Mouse (Mus musculus): ENCODE results near the gene Orm2. TPM values are rescaled to one million over a fixed set of nuclear protein-coding genes. Genes with fewer than 3 reads are reported as not detected.
A peak's percentile ranks its signal among the peaks of the same experiment; 100 is the strongest.

Gene Orm2
- 1 to 10 TPM in 1 of 4 experiments, not detected in 3; 1.3 TPM for total RNA-seq (2022)

DNA sequence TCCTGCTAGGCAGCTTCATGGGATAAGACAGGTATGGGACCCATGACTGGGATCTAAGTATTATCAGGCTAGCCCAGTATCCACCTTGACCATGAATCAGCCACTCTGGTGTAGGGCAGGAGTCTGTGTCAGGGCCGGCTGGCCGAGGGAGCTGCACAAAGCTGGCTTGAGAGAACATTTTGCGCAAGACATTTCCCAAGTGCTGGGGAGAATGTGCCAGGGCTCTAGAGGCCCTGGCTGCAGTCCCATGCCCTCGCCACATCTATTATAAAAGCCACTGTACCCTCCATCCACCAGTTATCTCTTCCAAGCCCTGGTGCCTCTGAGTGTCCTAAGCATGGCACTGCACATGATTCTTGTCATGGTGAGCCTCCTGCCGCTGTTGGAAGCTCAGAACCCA lies at the start of gene Orm2:
Orm2 (plus strand) TSS at position 300 of the 400 bp plus-strand sequence.
- DNase-seq (ENCODE audit: low spot score in 2 of 2), result no peak

DNA sequence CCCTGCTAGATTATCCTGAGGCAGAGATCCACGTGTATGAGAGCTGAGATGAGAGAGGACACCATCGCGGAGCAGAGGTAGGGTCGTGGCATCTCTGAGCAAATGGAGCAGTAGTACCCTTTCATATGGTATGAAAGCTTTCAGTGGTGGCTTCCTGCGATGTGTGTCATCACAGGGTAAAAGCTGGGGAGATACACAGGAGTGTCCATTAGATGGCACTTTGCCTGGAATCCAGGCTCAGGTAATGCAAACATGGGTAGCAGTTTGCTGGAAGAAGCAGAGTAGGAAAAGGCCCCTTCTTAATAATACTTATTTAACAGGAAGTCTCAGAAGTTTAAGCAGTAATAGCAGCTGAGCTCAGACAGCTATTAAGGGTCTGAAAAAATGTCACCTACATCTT lies 48.2 kb upstream of the Orm2 start:
- DNase-seq (ENCODE audit: low spot score in 2 of 2), result no peak

DNA sequence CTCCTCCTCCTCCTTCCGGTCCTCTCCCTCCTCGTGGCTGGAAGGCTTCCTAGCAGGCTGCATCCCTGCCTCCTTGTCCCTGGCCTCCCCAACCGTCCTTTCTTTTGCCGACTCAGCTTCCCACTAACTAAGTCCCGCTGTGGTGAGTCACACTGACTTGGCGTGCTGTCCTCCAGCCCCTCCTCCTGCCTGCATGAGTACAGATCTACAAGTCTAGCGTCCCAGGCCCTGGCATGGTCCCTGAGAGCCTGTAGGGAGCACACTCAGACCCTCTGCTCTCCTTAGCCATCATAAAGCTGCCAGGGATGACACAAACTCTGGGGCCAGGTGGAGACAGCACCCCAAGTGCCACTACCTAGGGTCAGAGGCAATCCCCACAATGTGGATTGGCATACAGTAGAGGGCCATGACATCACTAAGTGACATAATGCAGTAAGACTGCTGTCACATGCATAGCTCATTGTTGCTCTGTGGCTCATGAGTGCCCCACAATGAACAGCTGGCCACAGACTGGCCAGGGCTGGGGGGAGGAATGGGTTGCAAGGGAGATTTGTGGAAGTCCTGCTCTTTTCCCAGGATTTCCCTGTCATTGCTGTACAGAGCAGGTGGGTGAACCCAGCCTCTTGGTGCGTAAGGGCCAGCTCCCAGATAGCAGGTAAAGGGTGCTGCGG lies 46.0 kb upstream of the Orm2 start:
- DNase-seq (ENCODE audit: low spot score in 2 of 2), result peak; percentile 29 to 42

DNA sequence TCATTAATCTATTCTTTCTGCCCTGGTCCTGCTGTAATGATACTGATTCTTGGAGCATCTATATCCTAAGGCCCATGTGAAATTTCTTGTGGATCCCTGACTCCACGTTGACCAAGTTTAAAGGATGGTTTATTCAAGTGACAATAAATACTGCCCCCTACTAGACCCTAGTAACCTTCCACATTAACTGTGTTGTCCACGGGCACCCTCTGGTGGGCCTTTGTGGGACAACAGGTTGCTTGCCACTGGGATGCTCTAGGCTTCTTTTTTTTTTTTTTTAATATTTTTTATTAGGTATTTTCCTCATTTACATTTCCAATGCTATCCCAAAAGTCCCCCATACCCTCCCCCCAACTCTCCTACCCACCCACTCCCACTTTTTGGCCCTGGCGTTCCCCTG lies 42.7 kb upstream of the Orm2 start:
- peak in 1 of 2 experiments; percentile 44 for DNase-seq (ENCODE audit: low spot score in 2 of 2)

DNA sequence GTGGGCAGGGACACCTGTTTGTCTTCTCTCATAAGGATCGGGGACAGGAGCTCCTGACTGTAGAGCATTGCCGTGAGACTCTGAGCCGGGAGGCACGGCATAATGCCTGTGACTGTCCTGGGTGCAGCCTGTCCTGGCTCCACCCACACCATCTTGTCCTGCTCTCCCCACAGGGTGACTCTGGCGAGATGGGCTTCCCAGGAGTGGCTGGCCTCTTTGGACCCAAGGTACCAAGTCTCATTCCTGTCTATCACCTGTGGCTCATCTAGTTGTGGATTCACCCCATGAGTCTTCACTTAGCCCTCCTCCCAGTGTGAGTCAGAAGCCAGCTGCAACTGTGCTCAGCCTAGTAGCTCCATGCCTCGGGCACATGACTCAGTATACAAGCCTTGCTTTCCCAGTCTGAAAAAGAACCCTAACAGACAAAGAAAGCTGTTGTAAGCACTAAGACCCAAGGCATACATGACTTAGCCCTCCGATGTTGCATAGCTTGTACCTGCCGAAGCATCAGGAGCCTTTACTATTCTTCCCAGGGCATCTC lies 38.9 kb upstream of the Orm2 start:
- DNase-seq (ENCODE audit: low spot score in 2 of 2), result no peak

DNA sequence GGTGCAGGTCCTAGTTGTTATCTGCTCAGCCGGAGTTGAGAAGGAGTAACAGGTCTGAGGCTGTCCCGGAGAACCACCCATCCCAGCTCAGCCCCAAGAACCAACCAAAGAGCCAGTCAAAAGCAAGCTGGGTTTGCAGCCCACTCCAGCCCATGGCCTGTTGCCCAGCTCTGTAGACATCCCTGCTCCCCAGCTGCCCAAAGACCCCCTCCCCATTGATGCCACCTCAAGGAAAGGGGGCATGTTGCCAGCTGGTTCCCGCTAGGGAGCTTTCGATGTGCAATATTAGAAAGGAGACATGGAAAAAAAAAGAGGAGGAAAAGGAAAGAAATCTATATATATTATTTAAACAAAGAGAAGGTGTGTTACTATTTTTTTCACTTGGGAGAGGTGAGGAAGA lies 28.8 kb upstream of the Orm2 start:
- no peak for DNase-seq (ENCODE audit: low spot score in 2 of 2)

DNA sequence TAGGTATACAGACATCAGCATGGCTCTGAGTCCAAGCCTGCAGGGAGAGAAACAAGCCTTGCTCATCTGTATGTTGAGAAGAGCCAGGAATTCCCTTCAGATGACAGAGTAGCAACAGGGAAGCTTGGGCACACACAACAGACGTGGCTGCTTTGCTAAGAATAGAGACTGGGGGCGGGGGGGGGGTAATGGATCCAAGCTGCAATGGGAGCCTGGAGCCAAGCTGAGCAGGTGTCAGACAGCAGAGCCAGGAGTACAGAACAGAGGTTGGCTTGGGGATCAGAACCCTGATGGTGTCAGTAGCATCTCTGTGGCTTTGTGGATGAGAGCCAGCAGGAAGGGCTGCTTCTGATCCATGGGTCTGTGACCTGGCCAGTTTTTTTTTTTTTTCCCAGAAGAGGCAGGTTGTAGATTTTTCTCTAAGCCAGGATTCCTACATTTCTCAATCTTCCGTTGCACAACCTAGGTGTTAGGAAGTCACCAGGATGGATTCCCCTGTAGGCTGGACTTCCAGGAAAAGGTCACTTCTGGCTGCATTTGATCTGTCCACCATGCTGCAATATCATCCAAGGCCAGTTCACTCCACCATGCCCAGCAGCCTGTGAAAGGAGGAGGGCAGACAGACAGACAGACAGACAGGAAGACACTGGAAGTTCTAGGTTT lies 23.7 kb upstream of the Orm2 start:
- no peak for DNase-seq (ENCODE audit: low spot score in 2 of 2)

DNA sequence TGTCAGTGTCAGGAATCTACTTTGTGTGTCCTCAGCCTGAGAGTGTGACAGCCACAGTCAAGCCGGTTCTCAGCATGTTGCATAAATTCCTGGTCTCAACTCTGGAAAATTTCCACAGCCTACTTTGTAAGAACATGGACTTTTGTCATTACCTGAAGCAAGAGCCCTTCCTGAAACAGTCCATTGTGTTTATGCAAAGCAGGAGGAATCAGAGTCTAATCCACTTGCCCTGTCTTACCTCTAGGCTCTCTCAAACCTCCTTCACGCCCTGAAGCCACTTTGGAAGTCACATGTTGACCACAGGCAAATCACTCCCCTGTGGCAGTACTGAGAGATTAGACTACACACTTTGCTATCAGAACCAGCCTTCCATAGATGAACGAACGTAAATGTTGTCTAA lies 19.8 kb upstream of the Orm2 start:
- DNase-seq (ENCODE audit: low spot score in 2 of 2), result no peak

DNA sequence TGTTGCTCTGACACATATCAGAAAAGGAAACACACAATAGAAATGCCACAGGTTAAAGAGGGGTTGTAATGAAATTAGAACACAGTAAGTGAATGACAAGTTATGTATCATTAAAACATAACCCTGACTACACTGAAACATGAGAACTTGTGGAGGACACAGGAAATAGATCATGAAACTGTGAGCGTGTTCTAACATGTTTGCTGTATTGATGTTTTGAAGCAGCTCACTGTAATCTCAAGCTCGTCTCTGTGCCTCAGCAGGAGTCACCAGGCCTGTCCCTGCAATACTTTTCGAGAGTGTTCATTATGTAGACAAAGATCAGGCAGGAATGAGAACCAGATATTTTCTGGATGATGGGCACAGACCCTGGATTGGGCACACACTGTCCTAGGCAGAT lies 18.6 kb upstream of the Orm2 start:
- no peak for DNase-seq (ENCODE audit: low spot score in 2 of 2)

DNA sequence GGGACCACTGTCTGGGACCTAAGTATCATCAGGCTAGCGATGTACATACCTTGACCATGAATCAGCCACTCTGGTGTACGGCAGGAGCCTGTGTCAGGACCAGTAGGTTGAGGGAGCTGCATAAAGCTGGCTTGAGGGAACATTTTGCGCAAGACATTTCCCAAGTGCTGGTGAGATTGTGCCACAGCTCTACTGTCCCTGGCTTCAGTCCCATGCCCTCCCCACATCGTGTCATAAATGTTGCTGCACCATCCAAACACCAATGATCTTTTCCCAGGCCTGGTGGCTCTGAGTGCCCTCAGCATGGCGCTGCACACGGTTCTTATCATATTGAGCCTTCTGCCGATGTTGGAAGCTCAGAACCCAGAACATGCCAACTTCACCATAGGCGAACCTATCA lies 18.0 kb upstream of the Orm2 start, which contains the start of gene Orm1:
Orm1 (plus strand) TSS at position 266 of the 400 bp plus-strand sequence.
- no peak for DNase-seq (ENCODE audit: low spot score in 2 of 2)

DNA sequence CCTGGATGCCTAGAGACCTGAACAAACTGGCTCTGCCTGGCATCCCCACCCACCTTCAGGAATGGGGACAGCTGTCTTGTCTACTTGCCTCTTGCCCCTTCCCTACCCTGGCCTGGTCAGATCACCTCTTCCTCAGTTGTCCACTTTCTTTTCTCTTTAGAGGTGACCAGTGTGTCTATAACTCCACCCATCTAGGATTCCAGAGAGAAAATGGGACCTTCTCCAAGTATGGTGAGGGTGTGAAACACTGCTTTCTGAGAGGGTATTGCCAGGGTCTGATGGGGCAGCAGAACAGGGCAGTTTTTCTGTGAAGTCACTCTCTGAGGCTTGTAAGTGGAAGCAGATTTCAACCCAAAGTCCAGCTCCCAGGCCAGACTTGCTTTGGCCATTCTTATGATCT lies 17.0 kb upstream of the Orm2 start:
- no peak for DNase-seq (ENCODE audit: low spot score in 2 of 2)

DNA sequence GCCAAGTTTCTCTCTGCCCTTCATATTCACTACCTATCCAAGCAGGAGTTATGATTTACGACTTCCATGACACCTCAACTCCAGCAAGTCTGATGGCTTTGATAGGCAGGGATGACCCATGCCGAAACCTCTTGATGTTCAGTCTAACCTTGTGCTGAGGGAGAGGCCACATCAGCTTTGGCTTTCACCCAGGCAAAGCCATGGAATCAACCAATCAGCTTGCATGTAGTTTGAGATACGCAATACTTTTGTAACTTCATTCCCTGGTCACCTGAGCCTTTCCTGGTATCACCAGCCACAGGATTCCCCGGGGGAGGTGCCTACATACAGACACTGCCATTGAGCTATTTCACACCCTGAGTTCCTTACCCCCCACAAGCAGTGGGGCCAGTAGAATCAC lies 15.6 kb upstream of the Orm2 start:
- no peak for DNase-seq (ENCODE audit: low spot score in 2 of 2)

DNA sequence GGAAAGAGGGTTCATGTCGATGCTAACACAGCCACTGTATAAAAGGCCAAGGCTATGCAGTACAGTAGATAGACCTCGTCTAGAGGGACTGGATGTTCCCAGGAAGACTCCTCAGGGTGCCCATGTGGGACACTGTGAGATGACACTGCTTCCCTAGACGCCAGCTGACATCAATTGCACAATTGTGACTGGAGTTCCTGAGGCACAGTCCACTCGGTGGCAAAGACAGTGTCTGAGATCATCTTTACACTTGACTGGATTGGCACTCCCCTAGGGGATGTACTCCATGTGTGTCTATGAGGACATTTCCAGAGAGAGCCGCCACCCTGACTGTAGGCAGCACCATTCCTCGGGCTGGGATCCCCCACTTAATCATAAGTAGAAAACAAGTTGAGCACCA lies 13.7 kb upstream of the Orm2 start:
- DNase-seq (ENCODE audit: low spot score in 2 of 2), result no peak

DNA sequence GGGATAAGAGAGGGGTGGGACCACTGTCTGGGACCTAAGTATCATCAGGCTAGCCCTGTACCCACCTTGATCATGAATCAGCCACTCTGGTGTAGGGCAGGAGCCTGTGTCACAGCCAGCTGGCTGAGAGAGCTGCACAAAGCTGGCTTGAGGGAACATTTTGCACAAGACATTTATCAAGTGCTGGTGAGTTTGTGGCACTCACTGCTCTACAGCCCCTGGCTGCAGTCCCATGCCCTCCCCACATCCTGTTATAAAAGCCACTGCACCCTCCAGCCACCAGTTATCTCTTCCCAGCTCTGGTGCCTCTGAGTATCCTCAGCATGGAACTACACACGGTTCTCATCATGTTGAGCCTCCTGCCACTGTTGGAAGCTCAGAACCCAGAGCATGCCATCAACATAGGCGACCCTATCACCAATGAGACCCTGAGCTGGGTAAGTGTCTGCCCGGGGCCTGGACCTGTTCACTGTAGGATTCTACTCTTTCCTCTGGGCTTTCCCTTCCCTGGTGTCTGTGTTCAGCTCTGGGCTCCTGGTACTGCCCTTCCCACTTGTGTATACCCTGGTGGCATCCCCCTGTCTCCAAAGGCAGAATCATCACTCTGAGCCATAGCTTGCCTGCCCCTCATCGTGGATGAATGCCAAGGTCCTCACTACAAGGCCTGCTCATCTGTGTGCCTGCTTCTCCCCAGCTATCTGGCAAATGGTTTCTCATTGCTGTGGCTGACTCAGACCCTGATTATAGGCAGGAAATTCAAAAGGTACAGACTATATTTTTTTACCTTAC lies 6.2 kb upstream of the Orm2 start, which contains the start of gene Orm3:
Orm3 (plus strand) TSS at position 286 of the 789 bp plus-strand sequence.
- no peak for DNase-seq (ENCODE audit: low spot score in 2 of 2)

DNA sequence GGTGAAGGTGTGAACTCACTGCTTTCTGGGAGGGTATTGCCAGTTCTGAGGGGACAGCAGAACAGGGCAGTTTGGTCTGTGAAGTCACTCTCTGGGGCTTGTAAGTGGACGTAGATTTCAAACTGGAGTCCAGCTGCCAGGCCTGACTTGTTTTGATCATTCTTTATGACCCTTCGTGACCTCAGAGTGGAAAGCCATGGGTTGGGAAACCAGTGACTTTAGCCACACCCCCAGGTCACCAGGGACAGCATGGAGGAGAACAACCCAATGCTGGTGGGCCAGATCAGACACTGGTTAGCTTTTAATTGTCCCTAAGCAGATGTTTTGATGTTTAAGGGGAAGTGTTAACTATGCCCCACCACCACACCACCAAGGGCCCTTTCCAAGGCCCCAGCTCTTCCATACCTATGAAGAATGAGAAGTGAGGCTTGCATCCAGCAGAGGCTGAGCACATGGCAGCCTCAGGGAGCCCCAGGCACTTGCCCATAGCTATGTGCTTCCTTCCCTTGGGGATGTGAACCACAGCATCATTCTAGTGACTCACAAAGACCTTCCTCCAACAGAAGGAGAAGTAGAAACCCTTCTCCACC lies 5.2 kb upstream of the Orm2 start:
- DNase-seq (ENCODE audit: low spot score in 2 of 2), result no peak

DNA sequence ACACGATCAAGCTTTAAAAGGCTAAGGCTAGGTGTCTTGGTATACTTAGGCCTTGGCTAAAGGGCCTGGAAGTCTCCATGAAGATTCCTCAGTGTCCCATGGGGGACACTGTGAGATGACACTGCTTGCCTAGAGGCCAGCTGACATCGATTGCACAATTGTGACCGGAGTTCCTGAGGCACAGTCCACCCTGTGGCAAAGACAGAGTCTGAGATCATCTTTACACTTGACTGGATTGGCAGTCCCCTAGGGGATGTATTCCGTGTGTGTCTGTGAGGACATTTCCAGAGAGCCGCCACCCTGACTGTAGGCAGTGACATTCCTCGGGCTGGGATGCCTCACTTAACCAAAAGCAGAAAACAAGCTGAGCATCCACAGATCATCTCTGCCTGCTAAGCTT lies 2.4 kb upstream of the Orm2 start:
- DNase-seq (ENCODE audit: low spot score in 2 of 2), result no peak

DNA sequence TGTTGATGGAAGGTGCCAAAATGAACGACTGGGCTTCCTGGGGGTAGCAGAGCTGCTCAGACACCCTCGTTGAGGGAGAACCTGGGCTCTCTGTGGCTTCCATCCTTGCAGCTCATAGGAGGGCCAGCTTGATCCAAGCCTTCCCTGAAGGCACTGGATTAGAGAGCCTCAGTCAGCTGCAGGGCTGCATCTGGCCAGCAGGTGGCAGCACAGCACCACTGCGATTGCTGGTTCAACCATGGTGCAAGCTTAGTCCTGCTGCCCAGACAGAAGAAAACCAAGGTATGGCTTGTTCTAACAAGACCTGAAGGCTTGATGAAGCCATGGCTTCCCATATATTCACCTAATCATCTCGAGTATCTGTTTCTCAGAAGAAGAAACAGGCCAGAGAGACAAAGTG lies 6.3 kb downstream of the Orm2 start:
- DNase-seq (ENCODE audit: low spot score in 2 of 2), result peak; percentile 71 to 75

DNA sequence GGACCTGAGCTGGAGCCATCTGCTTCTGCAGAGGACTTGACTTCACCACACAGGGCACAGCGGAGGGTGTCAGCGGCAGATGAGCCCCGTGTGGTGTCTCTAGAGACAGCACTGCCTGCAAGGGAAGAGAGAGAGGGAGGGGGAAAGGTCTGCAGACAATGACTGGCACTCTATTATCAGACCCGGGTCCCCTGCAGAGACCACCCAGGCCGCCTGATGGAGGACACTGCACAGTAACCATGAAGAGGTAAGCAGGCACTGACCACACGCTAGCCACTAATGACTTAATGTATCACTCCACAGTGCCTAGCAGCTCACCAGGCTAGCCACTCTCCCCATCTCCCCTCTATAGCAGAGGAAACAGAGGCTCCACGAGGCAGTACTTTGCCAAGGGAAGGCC lies 8.6 kb downstream of the Orm2 start:
- DNase-seq (ENCODE audit: low spot score in 2 of 2), result no peak

DNA sequence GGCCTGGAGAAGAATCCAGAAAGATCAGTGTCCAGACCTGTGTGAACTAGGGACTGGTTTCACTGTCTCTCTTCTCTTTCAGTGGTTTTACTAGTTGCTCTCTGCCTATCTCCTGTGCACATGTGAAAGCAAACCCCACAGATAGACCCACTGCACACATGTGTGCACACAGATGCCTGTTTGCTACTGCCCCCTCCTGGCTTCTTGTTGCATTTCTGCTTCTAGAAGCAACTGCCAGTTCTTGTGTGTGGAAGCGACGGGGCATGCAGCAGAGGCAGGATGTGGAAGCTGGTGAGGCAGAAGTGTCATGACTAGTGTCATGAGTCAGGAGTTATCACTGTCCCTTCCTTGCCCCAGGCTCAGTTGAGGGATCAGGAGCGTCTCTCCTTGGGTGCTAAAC lies 9.6 kb downstream of the Orm2 start:
- no peak for DNase-seq (ENCODE audit: low spot score in 2 of 2)

DNA sequence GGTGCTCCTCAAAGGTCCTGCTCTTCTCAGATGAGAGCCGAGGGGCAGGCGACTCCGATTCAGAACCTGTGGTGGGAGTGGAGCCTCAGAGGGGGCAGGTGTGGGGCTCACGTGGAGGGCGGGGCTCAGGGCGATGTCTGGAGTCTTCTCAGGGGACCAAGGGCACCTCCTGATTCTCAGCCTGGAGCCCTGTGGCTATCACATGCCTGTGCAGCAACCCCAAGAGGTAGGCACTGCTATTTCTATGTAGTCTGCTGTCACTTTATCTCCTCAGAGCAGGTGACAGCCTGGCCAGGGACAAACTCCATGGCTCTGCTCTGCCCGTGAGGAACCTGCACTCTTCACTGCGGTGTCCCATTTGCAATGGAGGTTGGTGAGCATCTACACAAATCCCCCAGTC lies 11.2 kb downstream of the Orm2 start:
- DNase-seq (ENCODE audit: low spot score in 2 of 2), result no peak

DNA sequence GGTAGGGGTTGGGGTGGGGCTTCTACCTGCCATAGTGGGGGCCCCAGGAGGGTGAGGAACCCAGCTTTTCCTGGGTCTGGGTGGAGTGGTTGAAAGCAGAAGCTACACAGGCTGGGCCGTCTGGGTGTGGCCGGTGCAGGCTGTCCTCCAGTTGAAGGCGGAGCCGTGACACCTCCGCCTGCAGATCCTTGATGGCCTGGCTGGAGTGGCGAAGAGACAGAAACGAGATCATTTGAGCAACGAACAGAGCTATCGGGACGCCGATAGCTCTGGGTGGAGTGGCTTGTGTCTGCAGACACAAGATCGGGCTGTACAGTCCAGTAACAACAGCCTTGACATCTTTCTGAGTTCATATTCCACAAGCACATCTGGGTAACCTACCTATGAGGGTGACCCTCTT lies 12.1 kb downstream of the Orm2 start:
- no peak for DNase-seq (ENCODE audit: low spot score in 2 of 2)

DNA sequence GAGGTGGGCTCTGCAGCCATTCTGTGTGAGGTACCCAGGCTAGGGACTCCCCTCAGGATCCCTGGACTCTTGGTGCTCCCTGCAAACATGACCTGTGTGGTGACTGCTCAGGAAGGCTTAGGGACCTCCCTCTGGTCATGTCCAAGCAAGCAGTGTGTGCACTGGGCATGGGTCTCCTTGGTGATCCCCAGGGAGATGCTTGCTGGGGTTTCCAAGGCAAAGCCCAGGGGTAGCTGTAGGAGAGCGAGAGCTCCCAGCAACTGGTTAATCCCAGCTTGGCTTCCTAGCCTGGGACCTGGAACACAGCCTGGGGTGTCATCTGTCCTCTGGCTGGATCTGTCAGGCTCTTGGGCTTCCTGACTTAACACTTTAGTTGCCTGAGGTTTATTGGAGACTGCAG lies 13.1 kb downstream of the Orm2 start:
- peak; percentile 33 to 51 for DNase-seq (ENCODE audit: low spot score in 2 of 2)
